Mouse (Mus musculus): ENCODE data around the gene Rhot2. TPM values are rescaled to one million over a fixed set of nuclear protein-coding genes. Genes with fewer than 3 reads are reported as not detected.

Gene Rhot2
- total and polyA plus RNA-seq, 3 experiments, result 16.2 to 33.8 (median 17.3) TPM

DNA sequence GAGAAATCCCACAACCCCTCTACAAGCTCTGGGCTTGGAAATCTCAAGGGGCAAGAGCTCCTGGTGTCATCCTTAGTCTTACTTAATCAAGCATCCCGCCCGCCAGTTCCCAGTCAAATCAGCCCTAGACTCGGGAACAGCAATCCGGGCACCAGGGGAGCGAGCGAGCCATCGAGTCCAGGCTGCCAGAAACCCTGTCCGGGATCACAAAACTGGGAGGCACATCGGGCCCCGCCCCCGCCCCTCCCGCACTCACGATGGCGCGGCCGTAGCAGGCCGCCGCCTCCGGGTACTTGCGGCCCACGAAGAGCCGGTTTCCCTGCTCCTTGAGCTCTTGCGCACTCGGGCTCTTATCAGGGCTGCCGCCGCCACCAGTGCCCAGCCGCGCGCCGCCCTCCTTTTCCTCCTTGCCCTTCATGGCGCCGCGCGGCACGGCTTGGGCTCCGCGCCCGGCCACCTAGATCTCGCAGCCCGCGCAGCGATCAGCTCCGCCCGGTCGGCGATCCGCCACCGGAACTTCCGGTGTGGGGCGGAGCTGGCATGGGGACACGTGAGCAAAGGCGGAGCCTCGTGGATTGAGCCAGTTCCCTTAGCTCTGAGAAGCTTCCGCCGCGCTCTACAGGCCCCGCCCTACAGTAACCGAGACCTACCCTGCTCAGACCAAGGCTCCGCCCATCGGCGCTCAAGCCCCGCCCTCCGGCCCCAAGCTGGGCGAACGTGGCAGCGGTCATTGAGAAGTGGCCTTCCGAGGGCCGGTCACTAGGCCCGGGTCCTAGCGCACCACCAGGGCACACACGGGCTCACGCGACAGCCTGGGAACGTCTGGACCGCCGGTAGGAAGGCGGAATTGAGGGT lies 12.0 kb downstream of the Rhot2 start:
- Histone ChIP-seq H3K9me3 (replicated peaks; ENCODE audit: low read length) (no peaks in the 10 kb centered on the region), H3K4me1 (ENCODE audit: control insufficient read depth in 1 of 2, insufficient read depth in 2 of 2) (peaks cover 21 to 45% of the 10 kb centered on the region in 2 experiments), H3K27me3 (replicated peaks) (no peaks in the 10 kb centered on the region), H3K4me2 (ENCODE audit: insufficient read depth, low read depth, poor library complexity, severe bottlenecking) (peak overlapping the region; percentile 85), H3K4me3 (replicated peaks in 1 of 3; ENCODE audit: low read depth in 2 of 3, low read length in 2 of 3, poor library complexity in 1 of 3) (peak overlapping the region; percentile 71 to 81 (median 81)), H3K27ac (ENCODE audit: insufficient read depth, low read depth) (peak overlapping the region; percentile 47), H3K79me2 (replicated peaks; ENCODE audit: control insufficient read depth, extremely low read depth, insufficient read depth, poor library complexity, severe bottlenecking) (peaks cover 14% of the 10 kb centered on the region), H3K36me3 (replicated peaks in 1 of 2; ENCODE audit: control insufficient read depth in 1 of 2, insufficient read depth in 1 of 2, low read length in 1 of 2) (peaks cover 53 to 77% of the 10 kb centered on the region in 2 experiments), H3K9ac (ENCODE audit: insufficient read depth, low read depth) (peak overlapping the region; percentile 90)
- in situ Hi-C loops (cut with MboI; ENCODE audit: low pct_ligation_motif_present, low pct_unique_long_range_greater_than_20kb, low sequenced_read_pairs), result no loop called here
- DNase-seq (ENCODE audit: extremely low read depth), result peak; percentile 99
- TF ChIP-seq USF1 (IDR thresholded peaks at IDR 0.05; ENCODE audit: low read depth, low read length) (peak; percentile 92), TCF12 (IDR thresholded peaks at IDR 0.05; ENCODE audit: low read depth, low read length) (peak; percentile 59), JUND (conservative IDR thresholded peaks at IDR 0.05; ENCODE audit: low read depth, low read length) (no peak), NELFE (IDR thresholded peaks at IDR 0.05; ENCODE audit: low read depth, low read length) (peak; percentile 82), EP300 (IDR thresholded peaks at IDR 0.05; ENCODE audit: low read length) (no peak), HCFC1 (IDR thresholded peaks at IDR 0.05; ENCODE audit: low read depth, low read length) (peak; percentile 80), BHLHE40 (IDR thresholded peaks at IDR 0.05; ENCODE audit: low read depth, low read length) (peak; percentile 94), E2F4 (IDR thresholded peaks at IDR 0.05; ENCODE audit: insufficient replicate concordance, low read depth, low read length) (no peak), GABPA (IDR thresholded peaks at IDR 0.05; ENCODE audit: insufficient replicate concordance, low read depth, low read length) (no peak), MAX (IDR thresholded peaks at IDR 0.05; ENCODE audit: low read length) (peak; percentile 86), MXI1 (IDR thresholded peaks at IDR 0.05; ENCODE audit: low read depth, low read length) (peak; percentile 91), ZKSCAN1 (IDR thresholded peaks at IDR 0.05; ENCODE audit: borderline replicate concordance, low read depth, low read length) (no peak), MAFK (IDR thresholded peaks at IDR 0.05; ENCODE audit: insufficient replicate concordance, low read length) (no peak), SIN3A (IDR thresholded peaks at IDR 0.05; ENCODE audit: low read length) (peak; percentile 88), KAT2A (IDR thresholded peaks at IDR 0.05; ENCODE audit: insufficient replicate concordance, low read length) (0 out of 2 replicates have a peak, but pooled peaks have one; percentile 69), USF2 (conservative IDR thresholded peaks at IDR 0.05; ENCODE audit: low read depth, low read length) (peak; percentile 87), MEF2A (IDR thresholded peaks at IDR 0.05; ENCODE audit: borderline replicate concordance, low read depth, low read length) (peak; percentile 41; the same call in 1 of the 2 replicates), NRF1 (IDR thresholded peaks at IDR 0.05; ENCODE audit: low read depth, low read length) (peak; percentile 41; the same call in 1 of the 2 replicates), MYC (IDR thresholded peaks at IDR 0.05; ENCODE audit: low read depth, low read length) (peak; percentile 65; the same call in 1 of the 2 replicates), ELF1 (IDR thresholded peaks at IDR 0.05; ENCODE audit: low read depth, low read length) (peak; percentile 89), CTCF (conservative IDR thresholded peaks at IDR 0.05 in 1 of 2, IDR thresholded peaks at IDR 0.05 in 1 of 2; ENCODE audit: low read depth in 2 of 2, low read length in 2 of 2) (no peak), UBTF (IDR thresholded peaks at IDR 0.05; ENCODE audit: low read depth, low read length) (peak; percentile 76; the same call in 1 of the 2 replicates), RAD21 (IDR thresholded peaks at IDR 0.05; ENCODE audit: low read depth, low read length) (no peak), POLR2A (IDR thresholded peaks at IDR 0.05; ENCODE audit: low read depth, low read length) (peak; percentile 90), POLR2AphosphoS2 (IDR thresholded peaks at IDR 0.05; ENCODE audit: low read depth, low read length) (peak; percentile 92; the same call in 1 of the 2 replicates), ZMIZ1 (IDR thresholded peaks at IDR 0.05; ENCODE audit: low read depth, low read length) (peak; percentile 90), MAZ (IDR thresholded peaks at IDR 0.05; ENCODE audit: low read depth, low read length) (no peak; the same call in 1 of the 2 replicates), CHD2 (IDR thresholded peaks at IDR 0.05; ENCODE audit: low read length) (no peak), JUN (IDR thresholded peaks at IDR 0.05; ENCODE audit: insufficient read depth, low read depth, low read length) (no peak), SMC3 (IDR thresholded peaks at IDR 0.05; ENCODE audit: low read depth, low read length) (no peak), IRF4 (IDR thresholded peaks at IDR 0.05; ENCODE audit: low read depth, low read length) (peak; percentile 17; the same call in 1 of the 2 replicates)
- dilution Hi-C loops (cut with MboI; ENCODE audit: extremely low pct_ligation_motif_present, extremely low pct_unique_long_range_greater_than_20kb, low sequenced_read_pairs), result no loop called here
